21 mouse cellular contexts compared by ENCODE assay signal in the genomic region with DNA sequence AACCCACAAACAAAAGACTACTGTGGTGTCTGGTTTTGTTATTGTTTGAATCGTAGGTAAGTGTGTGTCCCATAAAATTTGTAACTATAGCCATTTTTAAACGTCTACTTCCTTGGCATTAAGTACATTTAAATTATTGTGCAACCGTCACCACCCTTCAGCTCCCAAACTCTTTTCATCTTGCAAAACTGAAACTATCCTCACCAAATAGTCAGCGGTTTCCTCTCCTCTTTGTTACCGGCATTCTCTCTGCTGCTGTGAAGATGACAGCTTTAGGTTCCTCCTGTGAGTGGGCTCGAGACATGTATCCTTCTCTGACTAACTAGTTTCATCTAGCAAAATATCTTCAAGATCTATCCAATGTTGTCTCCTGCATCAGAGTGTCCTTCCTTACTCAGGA.
DNase-seq lines count a peak whose midpoint lies in the region; ATAC-seq and TF ChIP-seq lines count a peak whose summit lies in the region.
"Had no signal": no experiment of that assay in that cellular context is flagged by ENCODE, and none has a peak within 500 bp of the region (broad histone marks: within the 10 kb centered on the region; RNA-seq: fewer than 3 reads in every experiment).

No protein-coding gene starts in this region.

- TF ChIP-seq EP300 in CH12.LX (IDR thresholded peaks at IDR 0.05; ENCODE audit: low read length), result no peak

- intact Hi-C loops in gastrocnemius, postnatal 36 days (cut with DNase I), result no loop called here
- intact Hi-C loops in left cerebral cortex, adult 2 months (cut with DNase I), result no loop called here

- TF ChIP-seq RAD21 in CH12.LX (IDR thresholded peaks at IDR 0.05; ENCODE audit: low read depth, low read length), result no peak

- H3K4me2 ChIP-seq in CH12.LX (ENCODE audit: insufficient read depth, low read depth, poor library complexity, severe bottlenecking), result peak overlapping the region; percentile 37; the same call in 1 of the 2 replicates
- H3K4me2 ChIP-seq: embryonic facial prominence, embryonic 13.5 days; heart, embryonic 12.5 days; hindbrain, embryonic 14.5 days had no signal

- H3K9ac ChIP-seq in CH12.LX (ENCODE audit: insufficient read depth, low read depth), result no peak overlapping the region
- H3K9ac ChIP-seq: embryonic facial prominence, embryonic 13.5 days; heart, embryonic 12.5 days; hindbrain, embryonic 14.5 days had no signal

- no peaks in the 10 kb centered on the region for H3K27me3 ChIP-seq in CH12.LX (replicated peaks)
- H3K27me3 ChIP-seq: embryonic facial prominence, embryonic 13.5 days; heart, embryonic 12.5 days had no signal

- dilution Hi-C loops in CH12.LX (cut with MboI; ENCODE audit: extremely low pct_ligation_motif_present, extremely low pct_unique_long_range_greater_than_20kb, low sequenced_read_pairs), result no loop called here

- peak; percentile 10 for DNase-seq in CD4-positive, CD25-positive, alpha-beta regulatory T cell, adult 2 months (ENCODE audit: low read depth, low spot score)
- no peak for DNase-seq in CH12.LX (ENCODE audit: extremely low read depth)
- DNase-seq in induced T-regulatory cell, adult 2 months (ENCODE audit: low read depth), result peak; percentile 44
- no peak for DNase-seq in gastrocnemius, postnatal 4 days (ENCODE audit: low spot score in 2 of 2)
- DNase-seq in gastrocnemius, postnatal 36 days, result no peak
- DNase-seq in left cerebral cortex, adult 2 months (ENCODE audit: extremely low spot score in 1 of 2, low spot score in 2 of 2), result no peak
- DNase-seq: adrenal gland, adult 2 months; adrenal gland, postnatal 25 days; cerebellum, adult 11-12 months; cerebellum, adult 9-10 months; cerebellum, postnatal 25 days; gastrocnemius, adult 2 months; gastrocnemius, postnatal 25 days; heart, adult 2 months had no signal

- no peak overlapping the region for H3K27ac ChIP-seq in CH12.LX (ENCODE audit: insufficient read depth, low read depth)
- H3K27ac ChIP-seq in left cerebral cortex, adult 2 months, result no peak overlapping the region
- H3K27ac ChIP-seq: embryonic facial prominence, embryonic 13.5 days; gastrocnemius, adult 2 months; heart, adult 2 months; hindbrain, embryonic 10.5 days; hindbrain, embryonic 14.5 days had no signal

- H3K36me3 ChIP-seq in CH12.LX (replicated peaks in 1 of 2; ENCODE audit: control insufficient read depth in 1 of 2, insufficient read depth in 1 of 2, low read length in 1 of 2), result no peaks in the 10 kb centered on the region
- H3K36me3 ChIP-seq: embryonic facial prominence, embryonic 13.5 days; hindbrain, embryonic 10.5 days had no signal

- peak; percentile 79 for ATAC-seq in megakaryocyte progenitor cell, adult 5-6 weeks (replicated peaks; ENCODE audit: poor library complexity)
- no peak for ATAC-seq in cerebellum, adult (ENCODE audit: insufficient number of reproducible peaks, low FRiP score, low TSS enrichment)
- ATAC-seq: forebrain, embryonic 14.5 days had no signal

- H3K4me1 ChIP-seq in CH12.LX (ENCODE audit: control insufficient read depth in 1 of 2, insufficient read depth in 2 of 2), result no peaks in the 10 kb centered on the region
- H3K4me1 ChIP-seq: embryonic facial prominence, embryonic 13.5 days; hindbrain, embryonic 10.5 days had no signal

- no peak for TF ChIP-seq CTCF in CH12.LX (conservative IDR thresholded peaks at IDR 0.05 in 1 of 2, IDR thresholded peaks at IDR 0.05 in 1 of 2; ENCODE audit: low read depth in 2 of 2, low read length in 2 of 2)
- TF ChIP-seq CTCF in left cerebral cortex, adult 2 months (IDR thresholded peaks at IDR 0.05), result no peak

- no peak for TF ChIP-seq POLR2A in CH12.LX (IDR thresholded peaks at IDR 0.05; ENCODE audit: low read depth, low read length)

- H3K4me3 ChIP-seq in CH12.LX (replicated peaks in 1 of 3; ENCODE audit: low read depth in 2 of 3, low read length in 2 of 3, poor library complexity in 1 of 3), result no peak overlapping the region
- no peak overlapping the region for H3K4me3 ChIP-seq in left cerebral cortex, adult 2 months
- H3K4me3 ChIP-seq: embryonic facial prominence, embryonic 13.5 days; gastrocnemius, adult 2 months; heart, adult 2 months; heart, embryonic 12.5 days; hindbrain, embryonic 10.5 days had no signal

- no peaks in the 10 kb centered on the region for H3K79me2 ChIP-seq in CH12.LX (replicated peaks; ENCODE audit: control insufficient read depth, extremely low read depth, insufficient read depth, poor library complexity, severe bottlenecking)

- no peaks in the 10 kb centered on the region for H3K9me3 ChIP-seq in CH12.LX (replicated peaks; ENCODE audit: low read length)
- H3K9me3 ChIP-seq: embryonic facial prominence, embryonic 13.5 days; hindbrain, embryonic 10.5 days had no signal

- in situ Hi-C loops in CH12.LX (cut with MboI; ENCODE audit: low pct_ligation_motif_present, low pct_unique_long_range_greater_than_20kb, low sequenced_read_pairs), result no loop called here

TF ChIP-seq in CH12.LX, 34 proteins besides CTCF, POLR2A, EP300 and RAD21:
- no peak for TF ChIP-seq USF2 (conservative IDR thresholded peaks at IDR 0.05; ENCODE audit: low read depth, low read length)
- TF ChIP-seq ETS1 (conservative IDR thresholded peaks at IDR 0.05; ENCODE audit: low read depth, low read length), result no peak

Comparison
In these comparisons a context has a peak if more than half of its experiments do, and no peak if none do; other contexts are left out.
1. DNase-seq: peak in CD4-positive, CD25-positive, alpha-beta regulatory T cell, adult 2 months (single experiment) and induced T-regulatory cell, adult 2 months (single experiment); none in CH12.LX (single experiment), gastrocnemius, postnatal 4 days (0 of 2), gastrocnemius, postnatal 36 days (0 of 2) and left cerebral cortex, adult 2 months (0 of 2).